Mouse (Mus musculus): ENCODE measurements around the gene AI593442.

The AI593442 gene

DNA sequence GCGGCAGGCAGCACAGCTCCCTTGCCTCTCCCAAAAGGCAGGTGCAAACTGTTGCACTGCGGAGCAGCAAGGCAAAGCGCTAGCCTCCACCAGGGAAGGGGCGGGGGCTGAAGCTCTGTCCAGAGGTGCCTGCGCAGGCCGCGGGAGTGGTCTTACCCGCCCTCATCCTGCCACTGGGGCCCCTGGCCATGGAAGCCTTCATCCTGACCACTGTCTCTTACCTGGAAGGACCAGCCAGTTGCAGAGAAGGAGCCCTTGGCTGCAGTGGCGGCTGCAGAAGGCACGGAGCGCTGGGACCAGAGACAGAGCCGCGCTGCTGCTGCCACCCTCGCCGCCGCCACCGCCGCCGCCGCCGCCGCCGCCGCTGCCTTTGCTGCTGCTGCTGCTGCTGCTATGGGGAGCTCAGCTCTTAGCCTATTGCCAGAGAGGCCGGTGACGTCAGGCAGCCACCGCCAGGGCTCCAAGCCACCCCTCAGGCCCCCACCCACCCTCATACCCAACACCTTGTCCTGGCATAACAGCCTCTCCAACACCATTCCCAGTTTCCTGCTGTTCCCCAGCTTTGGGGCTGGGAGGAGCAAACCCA, at the start of gene AI593442:
Gene AI593442 (minus strand): TSS at position 419 of the 586 bp plus-strand sequence.
- in situ Hi-C loops (cut with MboI): no loop called here

DNA sequence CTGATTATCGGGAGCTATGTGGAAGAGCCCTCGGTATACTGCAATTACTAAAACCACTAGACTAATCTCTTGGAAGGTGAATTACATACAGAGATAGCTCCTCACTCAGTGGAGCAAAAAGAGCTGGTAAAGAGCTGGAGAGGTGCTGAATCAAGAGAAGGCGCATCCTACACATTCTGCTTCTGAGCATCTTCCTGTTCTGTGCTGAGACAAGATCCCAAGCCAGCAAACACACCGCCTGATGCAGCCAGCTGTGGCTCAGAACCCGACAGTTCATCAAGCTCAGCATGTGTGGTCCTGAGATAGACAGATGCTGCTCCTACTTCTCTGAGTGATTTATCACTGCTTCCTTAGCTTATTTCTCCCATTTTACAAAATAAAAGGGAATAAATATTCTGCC, 49.2 kb upstream of the AI593442 start:
- in situ Hi-C loops (cut with MboI): no loop called here

DNA sequence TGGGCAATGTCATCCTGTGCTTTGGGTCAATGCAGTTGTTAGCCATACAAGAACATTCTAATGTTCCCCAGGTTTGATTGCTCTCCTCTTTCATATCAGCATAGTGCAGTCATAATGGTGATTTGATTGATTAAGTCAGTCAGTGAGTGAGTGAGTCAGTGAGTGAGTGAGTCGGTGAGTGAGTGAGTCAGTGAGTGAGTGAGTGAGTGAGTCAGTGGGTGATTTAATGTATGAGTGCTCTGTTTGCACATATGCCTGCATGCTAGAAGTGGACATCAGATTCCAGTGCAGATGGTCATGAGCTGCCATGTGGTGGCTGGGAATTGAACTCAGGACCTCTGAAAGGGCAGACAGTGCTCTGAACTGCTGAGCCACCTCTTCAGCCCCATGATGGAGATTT, 43.0 kb upstream of the AI593442 start:
- in situ Hi-C loops (cut with MboI): no loop called here

DNA sequence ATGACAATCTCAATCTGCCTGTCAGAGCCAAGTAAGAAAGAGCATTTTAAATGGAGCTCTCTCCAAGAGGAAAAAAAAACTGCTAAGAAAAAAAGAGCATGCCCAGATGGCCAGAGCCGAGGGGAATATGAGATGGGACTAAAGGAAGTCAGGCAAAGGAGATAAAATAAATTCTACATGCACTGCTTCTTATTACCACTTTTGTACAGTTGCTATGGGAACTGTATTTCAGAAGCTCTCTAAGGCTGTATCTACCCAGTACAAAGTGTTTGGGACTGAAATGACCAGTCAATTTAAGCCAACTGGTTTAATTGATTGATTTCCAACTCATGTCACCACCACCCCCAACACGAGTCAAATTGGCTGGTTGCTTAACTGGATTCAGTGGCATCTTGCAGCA, 40.0 kb upstream of the AI593442 start:
- in situ Hi-C loops (cut with MboI): no loop called here

DNA sequence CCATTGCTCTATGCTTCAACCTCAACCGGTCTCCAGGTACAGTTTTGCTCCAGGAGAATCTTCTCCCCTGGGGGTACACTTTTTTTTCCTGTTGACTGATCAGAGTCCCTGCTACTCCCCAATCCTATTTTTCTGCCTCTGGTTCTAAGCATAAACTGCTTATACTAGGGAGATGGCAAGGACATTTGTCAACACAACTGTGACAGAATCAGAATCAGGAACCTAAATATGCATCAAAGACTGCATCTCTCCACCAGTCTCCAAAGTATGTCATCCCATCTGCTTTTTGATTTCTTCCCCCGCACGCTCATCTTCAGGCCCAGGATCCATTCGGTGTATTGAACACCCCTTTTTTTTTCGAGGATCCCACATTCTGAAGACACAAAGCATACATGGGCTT, 456 bp upstream of the AI593442 start:
- in situ Hi-C loops (cut with MboI): no loop called here

DNA sequence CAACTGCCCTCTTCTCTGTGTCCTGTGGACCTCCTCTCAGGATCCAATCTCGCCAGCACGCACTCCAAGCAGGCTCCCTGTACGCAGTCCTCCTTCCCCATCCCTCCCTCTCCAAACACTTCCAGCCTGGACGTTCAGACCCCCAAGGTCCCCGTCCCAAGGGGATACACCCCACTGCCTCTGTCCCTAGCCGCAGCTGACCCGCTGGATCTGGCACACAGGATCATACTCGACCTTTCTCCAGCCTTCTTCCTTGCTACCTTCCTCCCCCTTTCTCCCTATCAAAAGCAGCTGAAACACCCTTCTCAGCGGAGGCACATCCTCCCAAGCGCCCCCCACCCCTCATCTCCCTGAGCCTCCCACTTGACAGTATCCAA, 753 bp downstream of the AI593442 start:
- in situ Hi-C loops (cut with MboI): no loop called here

DNA sequence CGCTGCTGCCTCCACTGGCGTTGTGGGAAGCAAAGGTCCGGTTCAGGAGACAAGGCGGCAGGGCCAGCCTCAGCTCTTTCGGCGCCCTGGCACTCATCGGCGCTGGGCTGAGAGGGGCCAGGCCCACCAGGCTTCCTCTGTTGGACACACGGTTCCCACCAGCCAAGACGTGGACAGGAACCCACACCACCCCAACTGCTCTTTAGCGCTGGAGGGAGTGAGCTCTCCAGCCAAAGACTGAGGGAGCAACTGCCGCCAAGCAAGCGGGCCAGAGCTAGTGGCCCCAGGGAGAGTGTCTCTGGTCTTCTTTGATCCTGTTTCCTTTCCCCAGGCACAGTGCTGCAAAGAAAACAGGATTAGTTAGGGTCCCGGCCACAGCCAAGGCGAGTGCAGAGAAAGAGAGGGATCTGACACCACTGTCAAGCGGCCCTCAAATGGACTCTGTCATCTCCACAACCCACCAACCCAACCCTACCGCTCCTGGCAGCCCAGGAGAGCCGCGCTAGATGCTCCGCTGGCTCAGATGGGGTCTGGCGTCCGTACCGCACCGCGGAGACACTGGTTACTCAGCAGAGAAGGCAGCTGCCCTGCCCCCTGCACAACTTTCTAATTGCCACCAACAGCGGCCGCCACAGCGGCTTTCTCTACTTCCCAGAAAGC, 1.3 kb downstream of the AI593442 start:
- in situ Hi-C loops (cut with MboI): no loop called here

DNA sequence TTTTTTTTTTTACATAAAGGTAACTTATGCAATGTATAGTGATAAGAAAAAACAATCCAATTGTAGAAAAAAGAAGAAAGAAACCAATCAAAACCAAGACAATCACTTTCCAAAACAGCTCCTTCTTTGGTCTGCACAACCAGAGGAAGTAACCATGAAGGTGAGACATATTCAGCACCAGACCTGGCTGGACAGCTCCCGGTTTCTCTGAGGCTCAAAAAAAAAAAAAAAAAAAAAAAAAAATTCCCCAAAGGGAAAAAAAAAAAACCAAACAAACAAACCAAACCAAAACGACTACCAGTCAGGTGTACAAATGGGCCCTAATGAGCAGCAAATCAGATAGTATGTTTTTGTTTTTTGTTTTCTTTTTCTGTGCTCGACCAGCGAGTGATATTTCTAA, 3.0 kb downstream of the AI593442 start:
- in situ Hi-C loops (cut with MboI): no loop called here

DNA sequence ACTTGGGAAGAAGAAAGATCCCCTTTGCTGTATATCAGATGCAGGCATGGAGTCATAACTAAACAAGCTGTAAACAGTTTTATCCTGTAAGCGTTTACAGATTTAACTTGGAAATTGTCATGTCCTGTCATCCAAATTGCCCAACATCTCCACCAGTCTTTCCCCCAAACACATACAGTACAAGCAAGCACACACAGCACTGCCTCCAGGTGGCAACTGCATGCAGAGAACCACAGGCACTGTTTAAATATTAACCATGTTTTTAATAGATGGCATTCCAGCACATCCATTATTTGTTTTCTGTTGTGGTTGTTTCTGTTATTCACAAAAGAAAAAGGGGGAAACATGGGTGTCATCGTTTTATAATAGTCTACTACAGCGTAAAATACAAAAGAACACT, 3.6 kb downstream of the AI593442 start:
- in situ Hi-C loops (cut with MboI): no loop called here

DNA sequence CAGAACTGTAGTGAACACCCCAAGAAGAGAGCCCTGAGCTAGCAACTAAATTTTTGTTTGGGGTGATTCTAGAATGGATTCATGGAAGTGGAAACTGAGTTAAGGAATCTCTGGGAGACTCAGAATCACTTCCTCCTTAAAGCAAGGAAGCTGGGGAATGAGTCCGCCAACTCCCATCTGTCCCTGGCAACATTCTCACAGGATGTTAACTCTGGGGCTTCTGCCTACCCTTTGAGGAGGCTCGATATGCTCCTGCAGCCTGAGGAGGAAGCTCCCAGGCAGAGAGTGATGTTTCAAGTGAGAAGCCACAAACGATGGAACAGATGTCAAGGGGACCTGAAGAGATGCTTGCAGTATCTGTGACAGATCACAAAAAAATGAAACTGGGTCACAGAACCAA, 18.2 kb downstream of the AI593442 start:
- in situ Hi-C loops (cut with MboI): no loop called here

DNA sequence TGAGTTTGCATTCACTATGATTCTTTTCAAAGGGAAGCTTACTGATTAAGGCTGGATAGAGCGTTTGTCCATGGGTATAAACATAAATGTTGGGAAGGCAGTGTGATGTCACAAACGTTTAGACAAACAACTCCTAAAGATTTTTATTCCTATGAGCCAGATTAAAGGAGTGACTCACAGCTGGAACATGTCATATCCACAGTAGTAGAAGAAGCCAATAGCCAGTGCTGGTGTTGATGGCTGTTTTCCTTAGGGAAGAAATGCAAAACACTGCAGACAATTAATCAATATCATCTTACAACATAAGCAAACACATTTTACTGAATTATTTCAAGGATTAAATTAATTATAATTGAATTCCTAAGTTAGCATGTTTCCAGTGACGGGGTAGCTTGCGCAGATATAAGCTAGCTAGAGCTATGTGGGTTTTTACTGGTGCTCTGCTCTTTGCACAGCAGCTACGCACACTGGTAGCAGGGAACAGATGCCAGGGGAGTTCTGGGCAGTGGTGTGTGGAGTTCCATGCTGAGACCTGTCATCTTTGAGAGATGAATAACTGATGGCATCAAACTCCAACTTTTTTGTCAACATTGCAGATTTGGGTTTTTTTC, 29.1 kb downstream of the AI593442 start:
- in situ Hi-C loops (cut with MboI): no loop called here

DNA sequence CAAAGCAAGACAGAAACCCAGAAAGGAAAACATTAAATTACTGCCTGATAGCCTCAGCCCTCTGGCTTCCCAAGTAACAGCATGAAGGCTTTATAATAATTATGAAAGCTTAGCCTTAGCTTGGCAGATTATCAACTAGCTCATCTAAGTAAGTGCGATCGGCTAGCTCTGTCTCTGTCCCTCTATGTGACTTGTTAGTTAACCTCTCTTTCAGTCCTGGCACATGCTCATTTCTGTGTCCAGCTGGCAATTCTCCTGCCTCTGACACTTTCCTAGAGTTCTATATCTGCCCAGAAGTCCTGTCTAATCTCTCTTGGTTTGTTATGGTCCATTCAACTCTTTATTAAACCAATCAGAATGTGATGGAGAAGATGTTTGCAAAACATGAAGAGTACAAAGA, 34.3 kb downstream of the AI593442 start:
- in situ Hi-C loops (cut with MboI): no loop called here

DNA sequence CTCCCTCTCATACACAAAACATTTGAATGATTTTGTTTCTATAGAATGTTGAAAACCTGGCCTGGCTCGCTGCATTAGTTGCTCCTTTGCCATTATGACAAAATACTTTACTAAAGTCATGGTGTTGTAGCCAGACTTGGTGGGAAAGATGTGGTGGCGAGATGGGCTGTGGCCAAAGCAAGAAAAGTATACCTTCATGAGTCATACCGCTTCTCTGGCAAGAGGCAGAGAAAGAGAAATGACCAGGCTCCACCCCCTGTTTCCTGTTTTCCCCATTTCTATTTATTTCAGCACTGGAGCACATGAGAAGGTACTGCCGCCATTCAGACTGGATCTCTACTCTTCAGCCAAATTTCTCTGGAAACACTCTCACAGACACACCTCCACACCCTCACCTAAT, 35.0 kb downstream of the AI593442 start:
- in situ Hi-C loops (cut with MboI): no loop called here

DNA sequence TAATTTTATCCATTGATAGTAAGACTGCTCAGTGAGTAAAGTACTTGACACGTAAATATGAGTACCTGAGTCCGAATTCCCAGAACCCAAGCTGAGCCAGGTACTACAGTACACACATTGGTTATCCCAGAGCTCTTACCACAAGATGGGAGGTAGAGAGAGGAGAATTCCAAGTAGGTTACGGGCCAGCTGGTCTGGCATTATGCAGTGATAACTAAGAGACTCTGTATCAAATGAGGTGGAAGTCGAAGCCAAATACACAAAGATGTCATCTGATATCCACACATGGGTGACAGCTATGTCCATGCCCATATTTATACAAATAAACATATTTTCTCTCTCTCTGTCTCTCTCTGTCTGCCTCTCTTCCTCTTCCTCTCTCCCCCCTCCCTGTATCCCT, 35.4 kb downstream of the AI593442 start:
- in situ Hi-C loops (cut with MboI): no loop called here

DNA sequence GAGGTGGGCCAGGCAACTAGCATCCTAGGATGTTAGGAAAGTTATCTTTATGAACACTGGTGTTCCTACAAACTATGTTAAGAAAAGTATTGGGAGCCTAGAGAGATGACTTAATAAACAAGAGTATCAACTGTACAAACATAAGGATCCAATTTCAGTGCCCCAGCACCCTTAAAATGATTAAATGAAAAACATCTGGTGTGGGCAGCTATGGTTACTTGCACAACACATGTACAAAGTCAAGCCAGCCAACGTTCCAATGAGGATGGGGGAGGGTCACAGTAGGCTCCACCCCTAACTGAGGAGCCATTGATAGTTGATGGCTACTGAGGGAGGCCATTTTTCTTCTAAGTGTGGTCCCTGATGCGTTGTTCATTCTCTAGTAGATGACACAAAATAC, 43.6 kb downstream of the AI593442 start:
- in situ Hi-C loops (cut with MboI): no loop called here

DNA sequence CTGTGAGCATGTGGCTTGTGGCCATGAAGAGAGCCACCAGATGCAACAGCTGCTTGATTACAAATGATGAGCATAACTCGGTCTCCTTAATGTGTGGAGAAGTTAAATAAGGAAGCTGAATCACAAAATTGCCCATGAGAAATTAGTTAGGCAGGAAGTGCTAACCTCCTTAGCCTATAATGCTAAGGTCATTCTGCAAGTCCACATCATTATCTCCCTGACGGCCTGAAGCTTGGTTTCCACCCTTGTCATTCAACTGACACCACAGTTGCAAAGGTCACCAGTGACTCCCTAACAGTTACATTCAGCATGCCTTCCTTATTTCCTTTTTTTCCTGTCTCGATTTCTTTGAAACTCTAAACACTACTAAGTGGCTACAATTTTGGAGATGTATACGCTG, 55.7 kb downstream of the AI593442 start:
- in situ Hi-C loops (cut with MboI): no loop called here

Measured in mature B cell (primary cell).